Mouse (Mus musculus) myocyte (in vitro differentiated cells): Measurements from ENCODE around the gene Cby1. TPM values are rescaled to one million over a fixed set of nuclear protein-coding genes. Genes with fewer than 3 reads are reported as not detected.

Source experiments
- H3K27me3 ChIP-seq: one replicate; pipeline ENCODE4 v1.6.1; 2011; ENCODE audit not compliant: control insufficient read depth, insufficient read depth, insufficient read length
- H3K36me3 ChIP-seq: one replicate; pipeline ENCODE4 v1.6.1; 2011; ENCODE audit not compliant: control insufficient read depth, insufficient read depth
- H3K4me2 ChIP-seq: one replicate; pipeline ENCODE4 v1.6.1; 2011; ENCODE audit warnings: low read depth, control low read depth
- H3K4me3 ChIP-seq: one replicate; pipeline ENCODE4 v1.5.1; 2011; ENCODE audit warnings: mild to moderate bottlenecking, control low read depth, moderate library complexity
- H3K79me2 ChIP-seq: one replicate; pipeline ENCODE4 v1.6.1; 2011; ENCODE audit not compliant: control insufficient read depth, insufficient read depth
- H3ac ChIP-seq: one replicate; pipeline ENCODE4 v1.6.1; 2011; ENCODE audit not compliant: control insufficient read depth, insufficient read length
- CEBPB ChIP-seq: IDR thresholded peaks from 2 replicates; pipeline ENCODE4 v1.6.1; 2011; ENCODE audit warnings: mild to moderate bottlenecking, moderate library complexity; ENCODE audit not compliant: poor library complexity, insufficient read depth, severe bottlenecking
- E2F4 ChIP-seq: IDR thresholded peaks from one replicate; pipeline ENCODE4 v1.6.1; 2011; ENCODE audit warnings: mild to moderate bottlenecking, control low read depth, moderate library complexity; ENCODE audit not compliant: insufficient read depth
- MAX ChIP-seq: IDR thresholded peaks from one replicate; pipeline ENCODE4 v1.6.1; 2011; ENCODE audit warnings: low read depth, mild to moderate bottlenecking, control low read depth
- MYOD1 ChIP-seq, 3 experiments: IDR thresholded peaks; one replicate each; pipeline ENCODE4 v1.6.1; 2011; ENCODE audit warnings: control low read depth in 2 of 3, low read depth in 2 of 3, mild to moderate bottlenecking in 2 of 3, moderate library complexity in 1 of 3; ENCODE audit not compliant: insufficient read length in 2 of 3, control insufficient read depth in 1 of 3
- MYOG ChIP-seq, 3 experiments: IDR thresholded peaks; one replicate each; pipeline ENCODE4 v1.6.1; 2011; ENCODE audit warnings: control low read depth in 2 of 3, low read depth in 2 of 3, mild to moderate bottlenecking in 2 of 3; ENCODE audit not compliant: insufficient read length in 2 of 3, control insufficient read depth in 1 of 3, insufficient read depth in 1 of 3
- POLR2A ChIP-seq: IDR thresholded peaks from one replicate; pipeline ENCODE4 v1.6.1; 2011; ENCODE audit warnings: low read depth, mild to moderate bottlenecking, control low read depth, moderate library complexity; ENCODE audit not compliant: insufficient read length
- POLR2AphosphoS2 ChIP-seq: IDR thresholded peaks from one replicate; pipeline ENCODE4 v1.6.1; 2011; ENCODE audit warnings: low read depth, control low read depth; ENCODE audit not compliant: insufficient read length
- REST ChIP-seq: IDR thresholded peaks from one replicate; pipeline ENCODE4 v1.6.1; 2011; ENCODE audit warnings: mild to moderate bottlenecking, control low read depth, moderate library complexity; ENCODE audit not compliant: insufficient read depth, insufficient read length
- SRF ChIP-seq: IDR thresholded peaks from one replicate; pipeline ENCODE4 v1.6.1; 2011; ENCODE audit warnings: low read depth; ENCODE audit not compliant: control insufficient read depth, insufficient read length
- TCF12 ChIP-seq: IDR thresholded peaks from one replicate; pipeline ENCODE4 v1.6.1; 2011; ENCODE audit warnings: mild to moderate bottlenecking, control low read depth; ENCODE audit not compliant: poor library complexity, insufficient read depth, severe bottlenecking
- TCF3 ChIP-seq: IDR thresholded peaks from one replicate; pipeline ENCODE4 v1.6.1; 2011; ENCODE audit warnings: low read depth, control low read depth; ENCODE audit not compliant: insufficient read length
- USF1 ChIP-seq: IDR thresholded peaks from one replicate; pipeline ENCODE4 v1.6.1; 2011; ENCODE audit warnings: low read depth, mild to moderate bottlenecking, control low read depth, moderate library complexity
- polyA plus RNA-seq: library from polyadenylated mRNA; unstranded; fragments of >200 nt; fragmentation: generic; extraction: Trizol; gene quantifications from one replicate; pipeline ENCODE4 v1.2.1, GENCODE M21; 2012; ENCODE audit warnings: missing spikeins

Cby1 gene
- polyA plus RNA-seq, 1 experiment, result 41.6 TPM

DNA sequence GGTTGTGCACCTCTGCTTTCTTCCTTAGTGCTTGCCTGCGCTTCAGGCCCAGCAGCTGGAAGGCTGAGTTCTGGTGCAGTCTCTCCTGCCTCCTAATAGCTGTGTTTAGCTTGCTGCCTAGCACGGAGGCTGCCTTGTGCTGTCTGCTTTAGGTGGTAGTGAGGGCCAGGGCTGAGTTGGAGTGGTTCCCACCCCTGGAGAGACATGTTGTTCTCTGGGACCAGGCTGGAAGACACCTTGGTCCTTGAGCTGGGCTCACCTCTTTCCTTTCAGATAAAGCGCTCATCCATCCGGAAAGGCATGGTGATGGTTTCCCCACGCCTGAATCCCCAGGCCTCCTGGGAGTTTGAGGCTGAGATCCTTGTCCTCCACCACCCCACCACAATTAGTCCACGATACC is 57.7 kb downstream of the Cby1 start:
- Histone ChIP-seq H3K36me3 (peaks cover 41% of the 10 kb centered on the region), H3K4me2 (no peak overlapping the region), H3K4me3 (no peak overlapping the region), H3ac (no peak overlapping the region), H3K79me2 (no peaks in the 10 kb centered on the region), H3K27me3 (no peaks in the 10 kb centered on the region)
- TF ChIP-seq CEBPB (no peak), POLR2A (no peak), POLR2AphosphoS2 (no peak), TCF12 (no peak), SRF (no peak), E2F4 (no peak), MYOG (IDR thresholded peaks at IDR 0.05; ENCODE audit: control insufficient read depth in 1 of 3, insufficient read depth in 1 of 3, insufficient read length in 2 of 3, low read depth in 2 of 3) (no peak), MAX (no peak), USF1 (no peak), REST (no peak), TCF3 (no peak), MYOD1 (IDR thresholded peaks at IDR 0.05; ENCODE audit: control insufficient read depth in 1 of 3, insufficient read length in 2 of 3, low read depth in 2 of 3) (no peak)

Other genes starting within 250 kb of the Cby1 start
- gene Csnk1e, start 203.6 kb upstream of the Cby1 start, polyA plus RNA-seq, result 116 TPM
- gene Kcnj4, start 154.0 kb upstream of the Cby1 start, polyA plus RNA-seq, result 0.06 TPM
- 74.7 TPM for gene Kdelr3, start 142.8 kb upstream of the Cby1 start, polyA plus RNA-seq
- 96.2 TPM for gene Ddx17, start 112.5 kb upstream of the Cby1 start, polyA plus RNA-seq
- not detected for gene Dmc1, start 54.1 kb upstream of the Cby1 start, polyA plus RNA-seq
- gene Fam227a, start 243 bp upstream of the Cby1 start, polyA plus RNA-seq, result 0.74 TPM
- gene Tomm22, start 11.7 kb downstream of the Cby1 start, polyA plus RNA-seq, result 110 TPM
- 40.6 TPM for gene Josd1, start 28.7 kb downstream of the Cby1 start, polyA plus RNA-seq
- 52.7 TPM for gene Gtpbp1, start 31.6 kb downstream of the Cby1 start, polyA plus RNA-seq
- gene Sun2, start 83.3 kb downstream of the Cby1 start, polyA plus RNA-seq, result 78.0 TPM
- gene Dnal4, start 118.7 kb downstream of the Cby1 start, polyA plus RNA-seq, result 66.8 TPM
- gene Nptxr, start 145.6 kb downstream of the Cby1 start, polyA plus RNA-seq, result 14.3 TPM
- 3.2 TPM for gene Npcd, start 175.0 kb downstream of the Cby1 start, polyA plus RNA-seq
- 26.1 TPM for gene Cbx6, start 175.5 kb downstream of the Cby1 start, polyA plus RNA-seq
- 10.0 TPM for gene Apobec3, start 232.5 kb downstream of the Cby1 start, polyA plus RNA-seq